Mouse (Mus musculus) embryo, embryonic 10 days (tissue): ENCODE results near the gene Gm16434.
"Not testable (repeated sequence)": the region's sequence is repeated elsewhere in the genome, so short reads cannot be mapped to it uniquely, and the experiment has no call there.

Experiments
- DNase-seq: peaks from one replicate; pipeline ENCODE4 v3.0.0-alpha.2; 2015; ENCODE audit warnings: low spot score

The Gm16434 gene

GRCm38 (mm10) chr14:7194440-7194839 lies at the start of gene Gm16434:
TSS of gene Gm16434 (minus strand) at chr14:7194540.
- DNase-seq, result not testable (repeated sequence)

GRCm38 (mm10) chr14:7243498-7243897 lies 49.2 kb upstream of the Gm16434 start:
- peak; percentile 45 for DNase-seq

GRCm38 (mm10) chr14:7200070-7200469 lies 5.7 kb upstream of the Gm16434 start:
- DNase-seq, result not testable (repeated sequence)

- DNase-seq, result not testable (repeated sequence)
Measured at GRCm38 (mm10) chr14:7174483-7174971, 19.8 kb downstream of the Gm16434 start, which contains the start of gene Gm3512. TSS of gene Gm3512 (minus strand) at chr14:7174533.
